Mouse (Mus musculus) large intestine, adult 2 months (tissue): Measurements from ENCODE around the gene Msh6. TPM values are rescaled to one million over a fixed set of nuclear protein-coding genes. Genes with fewer than 3 reads are reported as not detected.
"Not testable (repeated sequence)": the region's sequence is repeated elsewhere in the genome, so short reads cannot be mapped to it uniquely, and the experiment has no call there.

Source experiments
- DNase-seq: peaks from one replicate; pipeline ENCODE4 v3.0.0-alpha.2; 2012; ENCODE audit warnings: low read depth, low spot score
- WGBS: fragments of 180-500 bp; shearing (Covaris S2); methylation state at CpG from one replicate; pipeline ENCODE4 v1.1.7; 2018; 5-methylcytosine and 5-hydroxymethylcytosine counted together
- polyA plus RNA-seq: library from polyadenylated mRNA; depleted of rRNA; stranded (reverse); fragments of >200 nt; gene quantifications from 2 replicates; pipeline ENCODE4 v1.2.3, GENCODE M21; 2012; rRNA removed

Gene Msh6
- polyA plus RNA-seq = 3.1 and 4.5 TPM in 2 replicates

DNA sequence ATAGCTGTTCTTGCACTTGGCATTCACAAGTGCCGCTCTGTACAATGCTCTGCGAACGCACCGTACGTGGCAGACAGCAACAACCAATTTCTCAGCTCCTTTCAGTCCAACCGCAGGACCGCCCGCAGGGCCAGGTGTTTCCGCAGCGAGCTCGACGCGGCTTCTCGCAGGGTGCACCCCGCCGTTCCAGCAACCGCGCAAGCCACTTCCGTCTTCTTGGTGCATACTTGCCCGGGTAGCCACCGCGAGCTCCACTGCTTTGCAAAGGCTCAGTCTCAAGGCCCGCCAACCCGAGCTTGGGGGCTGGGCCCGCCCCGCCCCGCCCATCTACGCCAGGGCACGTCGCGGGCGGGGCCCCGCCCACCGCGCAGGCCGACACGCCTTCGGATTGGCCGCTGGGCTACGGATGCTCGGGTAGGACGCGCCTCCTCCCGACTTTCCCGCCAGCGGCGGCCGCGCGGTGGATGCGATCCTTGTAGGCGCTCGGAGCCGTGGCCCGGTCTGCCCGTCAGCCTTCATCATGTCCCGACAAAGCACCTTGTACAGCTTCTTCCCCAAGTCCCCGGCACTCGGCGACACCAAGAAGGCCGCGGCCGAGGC is at the start of gene Msh6:
Gene Msh6, plus strand, starts transcription at position 434 of the 600 bp plus-strand sequence.
- DNase-seq = peak; percentile 78
- WGBS = under 1% methylated on average over 63 of the region's 63 CpGs

DNA sequence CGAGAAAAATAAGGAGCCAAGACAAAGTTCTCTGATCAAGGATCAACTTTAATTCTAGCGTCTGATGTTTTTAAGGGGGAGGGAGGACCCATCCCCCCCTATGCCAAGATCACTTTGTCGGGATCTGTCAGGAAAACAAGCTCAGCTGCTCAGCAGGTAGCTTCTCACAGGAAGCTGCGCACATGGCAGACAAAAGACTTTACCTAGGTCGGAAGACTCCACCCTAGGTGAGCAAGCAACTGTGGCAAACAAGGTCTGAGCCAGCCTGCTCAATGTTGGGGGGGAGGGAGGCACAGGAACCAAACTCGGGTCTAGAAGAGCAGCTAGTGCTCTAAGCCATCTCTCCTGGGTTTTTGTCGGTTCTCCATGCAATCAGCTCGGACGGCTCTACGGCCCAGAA is 40.5 kb upstream of the Msh6 start:
- no peak for DNase-seq
- WGBS = 90% methylated on average over 10 of the region's 10 CpGs

DNA sequence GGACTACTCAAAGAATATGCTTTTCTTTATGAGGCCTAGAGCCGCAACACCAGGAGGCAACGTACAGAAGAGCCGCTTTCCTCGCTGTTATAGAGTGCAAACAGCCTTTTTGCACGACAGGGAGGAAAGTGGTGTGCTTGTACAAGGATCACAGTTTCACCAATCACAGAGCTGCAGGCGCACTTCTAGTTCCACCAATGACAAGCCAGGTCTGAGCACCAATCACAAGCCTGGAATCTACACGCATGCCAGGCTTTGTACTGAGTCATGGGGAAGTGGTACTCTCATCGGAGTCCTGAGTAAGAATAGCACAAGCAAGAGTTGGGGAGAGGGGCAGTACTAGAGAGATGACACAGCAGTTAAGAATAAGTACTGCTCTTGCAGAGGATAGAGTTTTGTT is 40.1 kb upstream of the Msh6 start:
- no peak for DNase-seq
- WGBS = 91% methylated on average over 8 of the region's 8 CpGs

DNA sequence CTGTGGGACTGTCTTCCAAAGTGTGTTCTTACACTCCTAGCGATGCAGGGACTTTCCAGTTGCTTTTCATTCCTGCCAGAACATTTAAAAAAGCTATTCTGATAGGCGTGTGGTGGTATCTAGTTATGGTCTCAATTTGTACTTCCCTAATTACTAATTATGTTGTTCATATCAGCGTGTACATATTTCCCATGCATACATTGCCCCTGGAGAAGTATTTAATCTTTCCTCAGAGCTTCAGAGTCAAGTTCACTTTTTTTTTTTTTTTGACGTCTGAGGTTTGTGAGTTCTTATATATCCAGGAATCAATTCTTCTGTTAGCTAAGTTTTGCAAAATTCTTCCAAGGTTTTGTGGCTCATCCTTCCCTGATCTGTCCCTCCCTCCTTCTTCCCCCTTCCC is 38.7 kb upstream of the Msh6 start:
- 37% methylated on average over 4 of the region's 4 CpGs for WGBS
- no peak for DNase-seq

DNA sequence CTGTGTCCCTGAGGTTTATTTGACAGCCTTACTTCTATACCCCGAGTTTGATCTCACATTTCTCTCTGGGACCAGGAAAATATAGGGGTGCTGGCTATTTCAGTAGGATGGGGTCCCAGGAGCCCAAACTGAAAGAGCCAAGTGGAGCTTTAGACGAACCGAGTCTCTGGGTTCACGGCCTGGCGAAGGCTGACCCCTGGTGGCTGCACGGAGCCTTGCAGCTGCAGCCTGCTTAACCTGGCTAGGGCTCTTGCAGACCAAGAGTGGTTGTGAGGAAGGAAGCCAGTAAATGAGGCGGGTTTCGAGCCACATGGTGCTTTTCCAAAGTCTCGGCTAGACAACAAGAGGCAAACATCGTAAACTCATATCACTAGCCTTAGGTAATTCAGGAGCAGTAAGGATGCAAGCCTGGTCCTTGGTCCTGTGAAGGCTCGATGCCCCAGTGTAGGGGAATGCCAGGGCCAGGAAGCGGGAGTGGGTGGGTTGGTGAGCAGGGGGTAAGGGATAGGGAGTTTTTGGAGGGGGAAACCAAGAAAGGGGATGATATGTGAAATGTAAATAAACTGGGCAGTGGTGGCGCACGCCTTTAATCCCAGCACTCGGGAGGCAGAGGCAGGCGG is 25.8 kb upstream of the Msh6 start:
- DNase-seq = peak; percentile 33
- WGBS = 36% methylated on average over 16 of the region's 16 CpGs

DNA sequence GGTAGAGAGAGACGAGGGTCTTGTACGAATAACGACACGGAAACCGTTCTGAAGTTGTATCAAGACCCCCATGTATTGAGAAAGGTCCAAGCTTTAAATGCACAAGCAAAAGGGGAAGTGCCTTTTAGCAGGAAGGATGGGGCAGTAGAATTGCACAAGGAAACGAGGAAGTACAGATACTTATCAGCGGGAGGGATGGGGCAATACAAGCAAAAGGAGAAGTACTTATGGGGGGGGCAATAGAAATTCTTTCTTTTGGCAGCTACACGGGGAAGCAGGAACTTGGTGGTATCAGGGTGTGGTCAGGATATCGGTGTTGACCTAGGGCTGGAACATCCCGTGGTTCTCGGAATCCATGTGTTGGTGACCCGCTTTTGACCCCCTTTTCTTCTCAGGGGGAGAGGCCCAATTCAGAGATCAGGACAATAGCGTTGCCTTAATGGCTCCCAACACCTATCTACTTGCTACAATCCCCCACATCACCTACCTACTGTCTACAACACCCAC is 20.2 kb upstream of the Msh6 start:
- DNase-seq = not testable (repeated sequence)
- WGBS = 57% methylated on average over 13 of the region's 13 CpGs

DNA sequence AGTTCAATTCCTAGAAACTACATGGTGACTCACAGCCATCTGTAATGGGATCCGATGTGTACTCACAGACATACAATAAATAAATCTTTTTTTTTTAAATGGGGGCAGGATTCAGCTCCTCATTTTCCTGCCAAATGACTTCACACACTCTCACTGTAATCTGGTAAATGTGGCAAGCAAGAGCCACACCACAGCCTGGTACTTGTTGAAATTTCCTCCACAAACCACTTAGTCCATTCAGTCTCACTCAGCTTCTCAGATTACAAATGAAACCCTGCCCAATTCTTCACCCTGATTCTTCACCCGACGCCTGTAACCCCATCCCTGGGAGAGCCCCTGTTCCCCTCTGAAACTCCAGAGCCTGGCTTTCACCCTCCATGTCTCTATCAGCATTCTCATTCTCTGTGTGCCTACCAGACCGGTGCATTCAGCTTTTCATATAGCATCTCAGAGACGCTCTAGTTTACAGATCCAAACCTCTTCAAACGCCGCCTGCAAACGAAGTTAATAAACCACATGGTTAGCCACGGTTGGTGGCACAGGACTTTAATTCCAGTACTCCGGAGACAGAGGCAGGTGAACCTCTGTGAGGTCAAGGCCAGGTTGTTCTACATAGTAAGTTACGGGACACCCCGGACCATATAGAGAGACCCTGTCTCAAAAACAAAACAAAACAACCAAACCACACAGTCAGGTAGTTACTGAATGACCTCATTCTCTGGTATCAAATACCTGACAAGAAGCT is 17.6 kb upstream of the Msh6 start:
- no peak for DNase-seq
- 62% methylated on average over 12 of the region's 12 CpGs for WGBS

DNA sequence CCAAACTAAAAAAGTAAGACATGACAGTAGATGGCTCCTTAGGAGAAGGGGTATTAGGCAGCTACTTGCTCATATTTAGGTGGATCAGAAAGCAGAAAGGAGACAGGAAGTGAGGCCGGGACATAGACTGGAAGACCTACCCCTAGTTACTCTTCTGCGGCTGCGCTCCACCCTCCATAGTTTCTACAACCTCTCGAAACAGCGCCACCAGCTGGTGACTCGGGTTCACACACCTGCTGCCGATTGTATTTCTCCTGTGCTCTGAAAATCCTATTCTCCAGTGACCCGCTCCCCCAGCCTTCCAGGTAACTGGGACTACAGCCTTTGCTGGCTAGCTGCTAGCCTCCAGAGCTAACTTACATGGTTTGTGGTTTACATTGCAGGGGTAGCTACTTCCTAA is 16.6 kb upstream of the Msh6 start:
- 66% methylated on average over 8 of the region's 8 CpGs for WGBS
- DNase-seq = no peak

DNA sequence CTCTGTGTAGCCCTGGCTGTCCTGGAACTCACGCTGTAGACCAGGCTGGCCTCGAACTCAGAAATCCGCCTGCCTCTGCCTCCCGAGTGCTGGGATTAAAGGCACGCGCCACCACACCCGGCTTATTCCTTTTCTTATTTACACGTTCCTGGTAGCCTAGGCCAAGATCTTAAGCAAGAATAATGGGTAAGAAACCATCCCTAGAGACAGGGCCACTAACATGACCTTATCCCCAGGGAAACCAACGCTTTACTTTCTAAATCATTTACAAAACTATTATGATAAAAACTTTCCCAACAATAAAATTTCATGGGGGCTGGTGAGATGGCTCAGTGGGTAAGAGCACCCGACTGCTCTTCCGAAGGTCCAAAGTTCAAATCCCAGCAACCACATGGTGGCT is 15.5 kb upstream of the Msh6 start:
- 86% methylated on average over 11 of the region's 11 CpGs for WGBS
- not testable (repeated sequence) for DNase-seq

DNA sequence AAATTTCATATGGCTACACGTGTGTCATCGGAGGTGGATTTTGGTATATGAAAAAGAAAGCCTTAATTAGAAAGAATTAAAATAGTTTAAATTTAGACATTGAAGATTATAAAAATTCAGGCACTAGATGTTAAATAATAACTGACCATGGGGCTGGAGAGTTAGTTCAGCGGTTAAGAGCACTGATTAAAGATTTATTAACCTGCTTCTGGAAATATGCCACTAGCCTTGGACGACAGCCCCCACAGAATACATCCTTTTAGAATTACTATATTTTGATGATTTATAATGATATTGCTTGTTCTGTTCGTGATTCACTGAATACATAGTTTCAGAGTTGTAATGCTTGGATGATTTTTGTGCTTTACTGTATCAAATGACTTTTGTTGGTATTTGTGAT is 14.9 kb upstream of the Msh6 start:
- 81% methylated on average over 5 of the region's 5 CpGs for WGBS
- not testable (repeated sequence) for DNase-seq

DNA sequence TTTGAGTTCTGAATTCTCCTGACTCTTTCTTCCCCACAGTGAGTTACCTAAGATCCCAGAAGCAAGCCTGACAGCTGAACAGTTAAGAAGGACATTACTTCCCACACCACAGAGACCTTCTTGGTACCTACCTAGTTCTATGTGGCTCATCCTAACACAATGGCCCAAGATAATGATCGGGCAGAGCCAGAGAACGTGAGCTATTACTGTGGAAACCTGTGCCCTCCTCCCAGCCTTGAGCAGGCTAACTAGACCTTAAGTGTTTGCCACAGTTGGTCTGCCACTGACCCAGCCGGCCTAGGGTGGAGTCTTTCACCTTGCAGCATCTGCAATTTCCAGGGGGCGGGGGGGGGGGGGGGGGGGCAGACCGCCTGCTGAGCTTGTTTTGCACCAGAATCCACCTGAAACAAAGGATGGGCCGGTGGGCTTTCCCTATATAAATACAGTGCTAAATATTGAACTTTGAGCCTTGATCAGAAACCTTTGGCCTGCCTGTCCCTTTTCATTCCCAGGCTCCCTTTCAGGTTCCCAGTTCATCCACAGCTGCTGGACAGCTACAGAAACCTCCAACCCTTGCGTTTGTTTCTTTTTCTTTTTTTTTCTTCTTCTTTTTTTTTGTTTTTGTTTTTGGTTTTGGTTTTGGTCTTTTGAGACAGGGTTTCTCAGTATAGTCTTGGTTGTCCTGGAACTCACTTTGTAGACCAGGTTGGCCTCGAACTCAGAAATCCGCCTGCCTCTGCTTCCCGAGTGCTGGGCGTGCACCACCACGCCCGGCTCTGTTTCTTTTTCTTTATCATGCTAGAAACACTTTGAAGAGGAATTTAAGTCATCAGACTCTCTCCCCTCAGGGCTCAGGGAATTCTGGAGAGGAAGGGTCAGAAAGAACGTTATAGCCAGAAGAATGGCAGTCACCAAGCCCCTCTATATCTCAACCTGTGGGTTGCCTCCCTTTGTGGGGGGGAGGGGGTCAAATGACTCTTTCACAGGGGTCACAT is 11.5 kb upstream of the Msh6 start:
- no peak for DNase-seq
- WGBS = 88% methylated on average over 14 of the region's 14 CpGs

DNA sequence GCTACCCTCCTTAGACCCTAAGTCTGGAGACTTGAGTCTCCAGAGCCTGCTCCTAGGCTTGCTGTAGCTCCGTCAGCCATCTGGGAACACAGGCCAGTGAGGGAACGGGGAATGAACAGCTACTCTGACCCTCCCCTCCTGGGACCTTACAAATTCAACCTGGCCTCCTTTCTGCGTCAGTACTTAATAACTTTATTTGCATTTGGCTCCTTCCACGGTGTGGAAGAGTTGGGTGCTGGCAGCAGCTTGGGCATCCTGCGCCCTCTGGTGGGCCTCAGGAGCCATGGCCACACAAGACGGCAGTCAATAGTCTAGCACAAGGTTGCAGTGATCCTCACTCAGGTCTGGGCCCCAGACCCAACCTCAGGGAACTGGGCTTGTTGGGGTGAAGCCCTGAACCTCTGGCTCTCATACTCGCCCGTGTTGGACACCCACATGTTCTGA is 6.4 kb upstream of the Msh6 start:
- DNase-seq = not testable (repeated sequence)
- WGBS = 41% methylated on average over 6 of the region's 8 CpGs

DNA sequence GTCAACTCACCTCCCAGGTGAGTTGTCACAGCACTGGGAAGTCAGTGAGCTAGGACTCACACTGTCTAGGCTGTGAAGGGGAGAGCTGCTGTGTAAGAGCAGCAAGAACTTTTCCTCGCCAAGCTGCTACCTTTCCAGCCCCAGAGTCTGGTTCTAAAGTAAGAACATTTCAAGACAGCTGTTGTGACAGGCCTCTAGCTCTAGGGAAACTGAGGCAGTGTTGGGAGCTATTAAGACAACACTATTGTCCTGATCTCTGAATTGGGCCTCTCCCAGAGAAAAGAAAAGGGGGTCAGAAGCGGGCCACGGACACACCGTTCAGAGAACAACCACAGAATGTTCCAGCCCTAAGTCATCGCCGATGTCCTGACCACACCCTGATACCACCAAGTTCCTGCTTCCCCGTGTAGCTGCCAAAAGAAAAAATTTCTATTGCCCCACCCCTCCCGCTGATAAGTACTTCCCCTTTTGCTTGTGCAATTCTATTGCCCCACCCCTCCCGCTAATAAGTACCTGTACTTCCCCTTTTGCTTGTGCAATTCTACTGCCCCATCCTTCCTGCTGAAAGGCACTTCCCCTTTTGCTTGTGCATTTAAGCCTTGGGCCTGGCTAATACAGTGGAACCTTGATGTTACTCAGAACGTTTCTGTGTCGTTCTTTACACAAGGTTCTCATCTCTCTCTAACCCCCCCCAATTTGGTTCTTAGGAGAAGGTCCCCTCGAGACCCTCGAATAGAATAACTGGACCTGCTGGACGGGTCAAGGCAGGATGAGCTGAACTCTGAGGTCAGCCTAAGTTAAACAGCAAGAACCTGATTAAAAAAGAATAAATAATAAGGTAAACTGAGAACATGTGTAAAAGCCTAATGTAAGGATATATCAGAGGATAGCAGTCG is 2.9 kb upstream of the Msh6 start:
- DNase-seq = not testable (repeated sequence)
- 73% methylated on average over 15 of the region's 15 CpGs for WGBS

DNA sequence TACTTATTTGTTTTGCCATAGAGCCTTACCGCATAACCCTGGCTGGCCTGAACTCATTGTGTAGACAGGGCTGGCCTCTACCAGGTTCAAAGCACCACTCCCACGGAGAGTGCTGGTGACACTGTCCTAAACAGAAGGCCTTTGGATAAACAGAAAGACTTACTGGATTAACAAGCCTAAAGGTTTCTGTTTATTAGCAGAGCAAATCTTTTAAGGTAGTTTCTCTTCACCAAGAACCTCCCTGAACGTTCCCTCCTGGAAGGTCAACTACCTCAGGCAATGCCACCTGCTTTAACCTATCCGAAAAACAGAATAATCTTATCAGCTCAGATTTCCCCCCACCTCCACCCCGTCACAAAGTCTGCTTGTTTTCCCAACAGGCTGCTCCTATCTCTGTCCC is 2.0 kb upstream of the Msh6 start:
- no peak for DNase-seq
- WGBS = 79% methylated on average over 5 of the region's 5 CpGs

DNA sequence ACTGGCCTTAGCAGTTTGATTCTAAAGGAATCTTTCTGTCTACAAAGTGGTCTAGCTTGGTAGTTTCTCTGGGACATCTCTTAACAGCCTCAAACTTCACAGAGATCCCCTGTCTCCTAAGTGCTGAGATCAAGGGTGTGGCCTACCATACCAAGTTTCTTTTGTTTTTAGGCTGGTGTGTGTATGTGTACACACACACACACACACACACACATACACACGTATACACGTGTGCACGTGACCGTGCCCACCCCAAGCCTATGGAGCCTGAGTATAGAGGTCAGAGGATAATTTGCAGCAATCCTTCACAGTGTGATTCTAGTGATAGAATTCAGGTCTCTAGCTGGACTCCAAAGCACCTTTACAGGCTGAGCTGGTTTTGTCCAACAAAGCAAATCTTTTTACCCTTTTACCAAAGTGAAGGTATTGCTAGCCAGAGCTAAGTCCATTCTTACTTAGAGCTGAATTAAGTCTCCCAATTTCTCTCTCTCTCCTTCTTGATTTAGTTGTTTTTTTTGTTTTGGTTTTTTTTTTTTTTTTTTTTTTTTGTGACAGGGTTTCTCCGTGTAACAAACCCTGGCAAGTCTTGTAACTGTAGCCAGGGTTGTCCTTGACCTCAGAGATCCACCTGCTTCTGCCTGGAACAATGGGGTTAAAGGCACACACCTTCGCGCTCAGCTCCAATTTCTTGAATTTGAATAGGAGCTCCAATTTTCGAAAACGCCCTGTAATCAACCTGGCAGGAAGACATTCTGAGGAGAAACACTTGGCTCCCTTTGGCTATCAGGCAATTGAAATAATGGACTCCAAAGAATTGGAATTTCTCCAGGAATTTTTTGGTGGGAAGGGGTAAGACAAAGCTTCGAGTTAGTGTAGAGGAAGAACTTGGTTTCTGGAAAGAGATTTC is 1.3 kb upstream of the Msh6 start:
- 72% methylated on average over 10 of the region's 10 CpGs for WGBS

DNA sequence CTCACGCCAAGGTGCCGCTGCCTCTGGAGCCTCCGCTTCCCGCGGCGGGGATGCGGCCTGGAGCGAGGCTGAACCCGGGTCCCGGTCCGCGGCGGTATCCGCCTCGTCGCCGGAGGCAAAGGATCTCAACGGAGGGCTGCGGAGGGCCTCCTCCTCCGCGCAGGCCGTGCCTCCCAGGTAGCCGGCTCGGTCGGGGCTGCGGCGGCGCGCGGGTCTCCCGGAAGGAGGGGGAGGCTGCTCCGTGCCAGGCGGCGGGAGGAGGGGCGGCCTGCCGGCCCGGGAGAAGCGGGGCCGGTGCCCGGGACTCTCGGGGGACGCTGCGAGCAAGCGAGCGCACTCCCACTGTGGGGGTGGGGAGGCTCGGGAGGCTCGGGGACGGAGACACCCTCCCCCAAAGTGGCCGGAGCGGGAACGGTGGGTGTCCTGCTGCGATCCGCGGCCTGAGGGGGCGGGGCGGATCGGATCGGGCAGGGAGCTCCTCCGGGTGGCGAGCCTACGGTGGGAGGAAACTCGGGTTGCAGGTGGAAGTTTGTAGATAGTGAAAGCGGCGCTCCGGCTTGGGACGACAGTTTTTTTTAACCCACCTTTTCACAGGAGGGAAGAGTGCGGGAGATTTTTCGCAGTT is 479 bp downstream of the Msh6 start:
- no peak for DNase-seq
- 1% methylated on average over 64 of the region's 68 CpGs for WGBS

More for the DNA sequence above, 1.3 kb upstream of the Msh6 start:
- no peak for DNase-seq

DNA sequence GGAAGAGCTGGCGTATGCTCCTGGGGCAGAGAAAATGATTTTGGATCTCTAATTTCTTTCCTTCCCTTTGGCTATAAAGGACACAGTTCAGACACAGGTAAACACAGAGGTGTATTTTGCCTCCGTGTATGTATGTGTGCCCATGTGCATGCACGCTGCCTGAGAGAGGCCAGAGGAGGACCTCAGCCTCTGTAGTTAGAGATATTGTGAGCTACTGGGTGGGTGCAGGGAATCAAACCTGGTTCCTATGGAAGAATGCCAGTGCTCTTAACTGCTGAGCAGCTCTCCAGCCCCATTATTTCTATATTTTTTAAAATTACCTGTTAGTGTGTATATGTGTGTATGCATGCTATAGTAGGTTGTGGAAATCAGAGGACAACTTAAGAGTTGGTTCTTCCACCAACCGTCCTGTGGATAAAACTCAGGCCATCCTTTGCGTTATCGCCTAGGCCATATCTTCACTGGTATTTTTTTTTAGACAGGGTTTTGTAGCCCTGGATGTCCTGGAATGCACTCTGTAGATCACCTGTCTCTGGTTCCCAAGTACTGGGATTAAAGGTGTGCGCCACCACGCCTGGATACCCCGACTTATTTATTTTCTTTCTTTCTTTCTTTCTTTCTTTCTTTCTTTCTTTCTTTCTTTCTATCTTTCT is 1.4 kb downstream of the Msh6 start:
- DNase-seq = no peak
- 63% methylated on average over 9 of the region's 9 CpGs for WGBS
